Mouse (Mus musculus): ENCODE measurements around the gene Best2. TPM values are rescaled to one million over a fixed set of nuclear protein-coding genes. Genes with fewer than 3 reads are reported as not detected.

The Best2 gene
- polyA plus RNA-seq, 1 experiment from 2014 or later, result not detected

DNA sequence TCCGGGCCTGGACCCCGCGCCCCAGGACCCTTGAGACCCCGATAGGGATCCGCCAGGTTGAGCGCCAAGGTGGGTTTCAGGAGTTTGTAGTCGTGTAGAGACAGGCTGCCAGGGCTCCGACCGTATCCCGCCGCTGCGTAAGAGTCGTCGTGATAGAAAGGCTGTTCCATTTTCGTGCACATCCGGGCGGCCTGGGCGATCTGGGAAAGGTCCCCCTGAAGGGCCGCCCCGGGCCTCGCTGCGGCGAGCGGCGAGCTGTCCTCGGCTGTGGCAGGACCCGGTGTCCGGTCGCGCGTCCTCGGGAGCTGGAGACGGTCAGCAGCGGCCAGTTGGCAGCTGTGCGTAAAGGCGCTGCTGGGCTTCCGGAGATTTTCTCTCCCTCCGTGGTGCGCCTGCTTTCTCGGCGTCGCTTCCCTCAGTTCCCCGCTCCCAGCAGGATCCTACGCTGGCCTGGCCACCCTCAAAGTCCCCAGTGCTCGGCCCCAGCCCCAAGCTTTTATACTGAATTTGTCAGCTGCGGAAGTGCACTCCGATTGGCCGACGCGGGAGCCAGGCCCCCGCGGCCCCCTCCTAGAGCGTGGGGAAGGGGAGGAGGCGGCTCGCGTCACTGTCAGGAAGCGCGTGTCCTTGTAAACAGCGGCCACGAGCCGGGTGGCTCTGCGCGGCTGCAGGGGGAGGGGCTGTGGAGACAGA is 35.9 kb downstream of the Best2 start, which contains the start of gene Junb:
Gene Junb, minus strand, starts transcription at position 471 of the 693 bp plus-strand sequence.
- under 1% methylated on average over 63 of the region's 63 CpGs for WGBS (ENCODE audit: insufficient replicate concordance)
- ATAC-seq, result peak; percentile 40

DNA sequence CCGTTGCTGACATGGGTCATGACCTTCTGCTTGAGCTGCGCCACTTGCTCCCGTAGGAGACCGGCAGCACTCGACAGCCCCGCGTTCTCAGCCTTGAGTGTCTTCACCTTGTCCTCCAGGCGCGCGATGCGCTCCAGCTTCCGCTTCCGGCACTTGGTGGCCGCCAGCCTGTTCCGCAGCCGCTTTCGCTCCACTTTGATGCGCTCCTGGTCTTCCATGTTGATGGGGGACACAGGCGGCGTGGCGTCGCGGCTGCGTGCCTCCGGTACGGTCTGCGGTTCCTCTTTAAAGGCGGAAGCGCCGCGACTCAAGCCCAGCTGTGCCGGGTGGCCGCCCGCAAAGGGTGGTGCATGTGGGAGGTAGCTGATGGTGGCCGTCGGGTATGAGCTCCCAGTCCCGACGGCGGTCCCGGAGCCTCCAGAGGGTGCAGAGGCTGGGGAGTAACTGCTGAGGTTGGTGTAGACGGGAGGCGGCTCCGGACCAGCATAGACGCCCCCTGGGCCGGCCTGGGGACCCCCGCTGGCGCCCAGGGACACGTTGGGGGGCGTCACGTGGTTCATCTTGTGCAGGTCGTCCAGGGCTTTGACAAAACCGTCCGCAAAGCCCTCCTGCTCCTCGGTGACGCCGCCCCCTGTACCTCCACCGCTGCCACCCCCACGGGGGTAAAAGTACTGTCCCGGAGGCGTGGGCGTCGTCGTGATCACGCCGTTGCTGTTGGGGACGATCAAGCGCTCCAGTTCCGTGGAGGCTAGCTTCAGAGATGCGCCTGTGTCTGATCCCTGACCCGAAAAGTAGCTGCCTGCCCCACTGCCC is 36.7 kb downstream of the Best2 start:
- Histone ChIP-seq H3K36me3 (peaks cover 30% of the 10 kb centered on the region), H3K9me3 (replicated peaks) (no peaks in the 10 kb centered on the region), H3K27me3 (replicated peaks) (no peaks in the 10 kb centered on the region), H3K9ac (peak overlapping the region; percentile 86), H3K4me3 (peak overlapping the region; percentile 81), H3K4me2 (peak overlapping the region; percentile 94), H3K27ac (peak overlapping the region; percentile 97), H3K4me1 (peaks cover 98% of the 10 kb centered on the region)
- ATAC-seq, result no peak
- under 1% methylated on average over 70 of the region's 70 CpGs for WGBS (ENCODE audit: insufficient replicate concordance)

More for the DNA sequence above, 35.9 kb downstream of the Best2 start, which contains the start of gene Junb:
- peaks cover 96% of the 10 kb centered on the region for H3K4me1 ChIP-seq
- peak within 1 kb of the TSS; percentile 81 for H3K4me3 ChIP-seq
- peak within 1 kb of the TSS; percentile 97 for H3K27ac ChIP-seq
- H3K9me3 ChIP-seq (replicated peaks), result no peaks in the 10 kb centered on the region
- peak within 1 kb of the TSS; percentile 86 for H3K9ac ChIP-seq
- H3K4me2 ChIP-seq, result peak within 1 kb of the TSS; percentile 94
- no peaks in the 10 kb centered on the region for H3K27me3 ChIP-seq (replicated peaks)
- H3K36me3 ChIP-seq, result peaks cover 22% of the 10 kb centered on the region

GRCm38 (mm10) chr8:84976763-84977434 is 37.4 kb downstream of the Best2 start:
- under 1% methylated on average over 25 of the region's 25 CpGs for WGBS (ENCODE audit: insufficient replicate concordance)
- Histone ChIP-seq H3K4me1 (peaks cover 98% of the 10 kb centered on the region), H3K9me3 (replicated peaks) (no peaks in the 10 kb centered on the region), H3K4me2 (peak overlapping the region; percentile 94), H3K27ac (peak overlapping the region; percentile 97), H3K27me3 (replicated peaks) (no peaks in the 10 kb centered on the region), H3K36me3 (peaks cover 37% of the 10 kb centered on the region), H3K4me3 (peak overlapping the region; percentile 81), H3K9ac (peak overlapping the region; percentile 86)
- no peak for ATAC-seq

- peak overlapping the region; percentile 81 for H3K4me3 ChIP-seq
- H3K9me3 ChIP-seq (replicated peaks), result no peaks in the 10 kb centered on the region
- H3K27me3 ChIP-seq (replicated peaks), result no peaks in the 10 kb centered on the region
- peak overlapping the region; percentile 94 for H3K4me2 ChIP-seq
- H3K27ac ChIP-seq, result peak overlapping the region; percentile 97
- H3K36me3 ChIP-seq, result peaks cover 44% of the 10 kb centered on the region
- peak; percentile 79 for ATAC-seq
- peak overlapping the region; percentile 94 for H3K9ac ChIP-seq
- WGBS (ENCODE audit: insufficient replicate concordance), result under 1% methylated on average over 61 of the region's 61 CpGs
- H3K4me1 ChIP-seq, result peaks cover 98% of the 10 kb centered on the region
Measured at GRCm38 (mm10) chr8:84976031-84976762, 38.1 kb downstream of the Best2 start.

GRCm38 (mm10) chr8:84975434-84975833 is 38.9 kb downstream of the Best2 start:
- Histone ChIP-seq H3K4me2 (peak overlapping the region; percentile 94), H3K36me3 (peaks cover 52% of the 10 kb centered on the region), H3K4me3 (peak overlapping the region; percentile 81), H3K4me1 (peaks cover 98% of the 10 kb centered on the region), H3K9me3 (replicated peaks) (no peaks in the 10 kb centered on the region), H3K27ac (peak overlapping the region; percentile 97), H3K9ac (peak overlapping the region; percentile 94), H3K27me3 (replicated peaks) (no peaks in the 10 kb centered on the region)
- ATAC-seq, result no peak
- WGBS (ENCODE audit: insufficient replicate concordance), result 23% methylated on average over 7 of the region's 7 CpGs

GRCm38 (mm10) chr8:84974543-84975142 is 39.7 kb downstream of the Best2 start:
- peak overlapping the region; percentile 94 for H3K4me2 ChIP-seq

GRCm38 (mm10) chr8:84973803-84974542 is 40.4 kb downstream of the Best2 start:
- peak overlapping the region; percentile 94 for H3K9ac ChIP-seq
- 63% methylated on average over 4 of the region's 4 CpGs for WGBS (ENCODE audit: insufficient replicate concordance)
- no peak for ATAC-seq

More at GRCm38 (mm10) chr8:84974543-84975142, 39.7 kb downstream of the Best2 start:
- H3K36me3 ChIP-seq, result peaks cover 55% of the 10 kb centered on the region
- no peaks in the 10 kb centered on the region for H3K9me3 ChIP-seq (replicated peaks)
- no peaks in the 10 kb centered on the region for H3K27me3 ChIP-seq (replicated peaks)
- peak overlapping the region; percentile 81 for H3K4me3 ChIP-seq
- H3K27ac ChIP-seq, result peak overlapping the region; percentile 97
- peak overlapping the region; percentile 94 for H3K9ac ChIP-seq
- peaks cover 92% of the 10 kb centered on the region for H3K4me1 ChIP-seq
- ATAC-seq, result no peak
- 72% methylated on average over 8 of the region's 8 CpGs for WGBS (ENCODE audit: insufficient replicate concordance)

DNA sequence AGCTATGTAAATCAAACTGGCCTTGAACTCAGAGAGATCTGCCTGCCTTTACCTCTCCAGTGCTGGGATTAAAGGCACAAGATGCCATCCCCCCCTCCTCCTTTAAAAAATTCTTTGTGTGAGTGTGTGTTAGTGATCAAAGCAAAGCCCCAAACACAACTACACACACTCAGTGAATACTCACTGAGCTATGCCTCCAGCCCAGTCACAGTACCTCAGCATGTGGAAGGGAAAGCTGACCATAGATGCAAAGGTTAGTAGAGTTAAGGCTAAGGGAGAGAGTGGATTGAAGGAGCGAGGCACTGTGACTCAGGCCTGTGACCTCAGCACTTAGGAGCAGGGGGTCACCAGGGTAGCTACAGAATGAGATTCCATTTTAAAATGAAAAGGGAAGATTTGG is 41.3 kb downstream of the Best2 start:
- H3K36me3 ChIP-seq, result peaks cover 55% of the 10 kb centered on the region
- H3K4me3 ChIP-seq, result peak overlapping the region; percentile 81; the same call in 1 of the 2 replicates
- no peaks in the 10 kb centered on the region for H3K9me3 ChIP-seq (replicated peaks)
- peak overlapping the region; percentile 94 for H3K9ac ChIP-seq
- peaks cover 86% of the 10 kb centered on the region for H3K4me1 ChIP-seq
- H3K4me2 ChIP-seq, result peak overlapping the region; percentile 94
- no peak for ATAC-seq
- no peaks in the 10 kb centered on the region for H3K27me3 ChIP-seq (replicated peaks)
- peak overlapping the region; percentile 97 for H3K27ac ChIP-seq
- 88% methylated on average over 1 of the region's 1 CpGs for WGBS (ENCODE audit: insufficient replicate concordance)

More at GRCm38 (mm10) chr8:84973803-84974542, 40.4 kb downstream of the Best2 start:
- peak overlapping the region; percentile 94 for H3K4me2 ChIP-seq
- peaks cover 86% of the 10 kb centered on the region for H3K4me1 ChIP-seq
- no peaks in the 10 kb centered on the region for H3K9me3 ChIP-seq (replicated peaks)
- no peaks in the 10 kb centered on the region for H3K27me3 ChIP-seq (replicated peaks)
- H3K27ac ChIP-seq, result peak overlapping the region; percentile 97
- H3K4me3 ChIP-seq, result peak overlapping the region; percentile 81
- peaks cover 55% of the 10 kb centered on the region for H3K36me3 ChIP-seq

- WGBS (ENCODE audit: insufficient replicate concordance), result 20% methylated on average over 5 of the region's 5 CpGs
- no peaks in the 10 kb centered on the region for H3K9me3 ChIP-seq (replicated peaks)
- H3K4me3 ChIP-seq, result peak overlapping the region; percentile 81
- H3K4me2 ChIP-seq, result peak overlapping the region; percentile 94
- peak; percentile 86 for ATAC-seq
- H3K27me3 ChIP-seq (replicated peaks), result no peaks in the 10 kb centered on the region
- peak overlapping the region; percentile 97 for H3K27ac ChIP-seq
- H3K36me3 ChIP-seq, result peaks cover 55% of the 10 kb centered on the region
- H3K9ac ChIP-seq, result peak overlapping the region; percentile 94
- H3K4me1 ChIP-seq, result peaks cover 86% of the 10 kb centered on the region
Measured at GRCm38 (mm10) chr8:84970913-84971312, 43.4 kb downstream of the Best2 start.

DNA sequence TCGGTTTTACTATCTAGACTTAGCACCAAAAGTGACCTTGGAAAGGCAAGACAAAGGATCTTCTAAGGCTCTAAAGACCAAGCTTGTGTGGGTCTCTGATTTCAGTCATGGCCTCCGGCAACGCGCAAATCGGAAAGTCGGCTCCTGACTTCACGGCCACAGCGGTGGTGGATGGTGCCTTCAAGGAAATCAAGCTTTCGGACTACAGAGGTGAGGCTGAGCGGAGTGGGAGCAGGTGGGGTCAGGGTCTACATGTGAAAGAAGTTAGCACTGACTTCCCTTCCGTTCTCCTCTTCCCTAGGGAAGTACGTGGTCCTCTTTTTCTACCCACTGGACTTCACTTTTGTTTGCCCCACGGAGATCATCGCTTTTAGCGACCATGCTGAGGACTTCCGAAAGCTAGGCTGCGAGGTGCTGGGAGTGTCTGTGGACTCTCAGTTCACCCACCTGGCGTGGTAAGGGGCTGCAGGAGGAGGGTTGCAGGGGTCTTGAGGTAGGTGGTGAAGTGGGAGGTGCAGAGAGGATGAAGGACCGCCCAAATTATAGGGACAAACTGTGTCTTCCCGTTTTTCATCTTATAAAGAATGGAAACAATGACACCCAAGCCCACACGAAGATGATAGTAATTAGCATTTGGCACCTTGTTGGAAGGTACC is 44.1 kb downstream of the Best2 start:
- peaks cover 81% of the 10 kb centered on the region for H3K4me1 ChIP-seq
- WGBS (ENCODE audit: insufficient replicate concordance), result 4% methylated on average over 21 of the region's 21 CpGs

More for the DNA sequence above, 44.1 kb downstream of the Best2 start:
- Histone ChIP-seq H3K4me2 (peak overlapping the region; percentile 94), H3K9ac (peak overlapping the region; percentile 94), H3K36me3 (peaks cover 51% of the 10 kb centered on the region), H3K27me3 (replicated peaks) (no peaks in the 10 kb centered on the region), H3K27ac (peak overlapping the region; percentile 97), H3K4me3 (peak overlapping the region; percentile 81), H3K9me3 (replicated peaks) (no peaks in the 10 kb centered on the region)
- ATAC-seq, result no peak
